Mouse (Mus musculus) heart, embryonic 14.5 days (tissue): ENCODE measurements at regions not wholly inside any gene's neighbourhood (a gene's known extent, or its start where the extent isn't known, plus 50 kb on each side); places are given as distances from the start of the nearest gene placed in this dataset.

Experiments used
- ATAC-seq: fragments of 200-750 bp; cut with Nextera tagmentation; 2 replicates; pipeline ENCODE4 v1.8.0; 2017; ENCODE audit warnings: low read depth, moderate TSS enrichment; ENCODE audit not compliant: insufficient number of reproducible peaks, insufficient read depth, low FRiP score
- H3K27ac ChIP-seq, 2 experiments: fragments of 200-500 bp in 1 of 2; fragments of 300-500 bp in 1 of 2; sonication (generic) in 1 of 2; replicated peaks in 1 of 2; 2 replicates each; pipeline ENCODE4 v1.5.1; 2012 to 2014; ENCODE audit warnings: low read depth in 2 of 2, low read length in 2 of 2, control low read depth in 1 of 2, mild to moderate bottlenecking in 1 of 2, mixed read lengths in 1 of 2; ENCODE audit not compliant: control insufficient read depth in 1 of 2, insufficient read depth in 1 of 2
- H3K27me3 ChIP-seq: fragments of 300-500 bp; sonication (generic); 2 replicates; pipeline ENCODE4 v1.6.1; 2014; ENCODE audit warnings: mild to moderate bottlenecking, low read length, control low read depth; ENCODE audit not compliant: control insufficient read depth, insufficient read depth
- H3K36me3 ChIP-seq: fragments of 300-500 bp; sonication (generic); 2 replicates; pipeline ENCODE4 v1.6.1; 2014; ENCODE audit warnings: mild to moderate bottlenecking, control low read depth, low read length, mixed read lengths; ENCODE audit not compliant: control insufficient read depth, insufficient read depth
- H3K4me1 ChIP-seq, 2 experiments: fragments of 200-500 bp in 1 of 2; fragments of 300-500 bp in 1 of 2; sonication (generic) in 1 of 2; 2 replicates each; pipeline ENCODE4 v1.6.1; 2012 to 2014; ENCODE audit warnings: low read length in 2 of 2, control low read depth in 1 of 2, mixed read lengths in 1 of 2; ENCODE audit not compliant: control insufficient read depth in 2 of 2, insufficient read depth in 2 of 2
- H3K4me2 ChIP-seq: fragments of 300-500 bp; sonication (generic); 2 replicates; pipeline ENCODE4 v1.6.1; 2014; ENCODE audit warnings: mild to moderate bottlenecking, low read length
- H3K4me3 ChIP-seq, 2 experiments: fragments of 200-500 bp in 1 of 2; fragments of 300-500 bp in 1 of 2; sonication (generic) in 1 of 2; 2 replicates each; pipeline ENCODE4 v1.5.1; 2012 to 2014; ENCODE audit warnings: low read length in 2 of 2, mild to moderate bottlenecking in 2 of 2, control low read depth in 1 of 2, low read depth in 1 of 2, moderate library complexity in 1 of 2; ENCODE audit not compliant: control insufficient read depth in 1 of 2, insufficient read depth in 1 of 2
- H3K9ac ChIP-seq: fragments of 300-500 bp; sonication (generic); 2 replicates; pipeline ENCODE4 v1.6.1; 2014; ENCODE audit warnings: mild to moderate bottlenecking, low read length
- H3K9me3 ChIP-seq: fragments of 300-500 bp; sonication (generic); 2 replicates; pipeline ENCODE4 v1.6.1; 2016; ENCODE audit warnings: low read length, control low read depth; ENCODE audit not compliant: control insufficient read depth
- WGBS: fragments of 180-500 bp; shearing (Covaris S2); extraction: QIAGEN DNeasy Blood & Tissue Kit; methylation state at CpG from one replicate; pipeline ENCODE4 v1.1.7; 2014; 5-methylcytosine and 5-hydroxymethylcytosine counted together

GRCm38 (mm10) chr13:72809226-72809625 is 180.6 kb downstream of the Irx2 start:
- H3K4me3 ChIP-seq, result no peak overlapping the region
- H3K27me3 ChIP-seq, result no peaks in the 10 kb centered on the region
- no peaks in the 10 kb centered on the region for H3K9me3 ChIP-seq
- WGBS, result 76% methylated on average over 3 of the region's 3 CpGs
- H3K4me2 ChIP-seq, result no peak overlapping the region
- H3K36me3 ChIP-seq, result no peaks in the 10 kb centered on the region
- H3K9ac ChIP-seq, result no peak overlapping the region
- H3K4me1 ChIP-seq, result no peaks in the 10 kb centered on the region
- no peak overlapping the region for H3K27ac ChIP-seq
- no peak for ATAC-seq

DNA sequence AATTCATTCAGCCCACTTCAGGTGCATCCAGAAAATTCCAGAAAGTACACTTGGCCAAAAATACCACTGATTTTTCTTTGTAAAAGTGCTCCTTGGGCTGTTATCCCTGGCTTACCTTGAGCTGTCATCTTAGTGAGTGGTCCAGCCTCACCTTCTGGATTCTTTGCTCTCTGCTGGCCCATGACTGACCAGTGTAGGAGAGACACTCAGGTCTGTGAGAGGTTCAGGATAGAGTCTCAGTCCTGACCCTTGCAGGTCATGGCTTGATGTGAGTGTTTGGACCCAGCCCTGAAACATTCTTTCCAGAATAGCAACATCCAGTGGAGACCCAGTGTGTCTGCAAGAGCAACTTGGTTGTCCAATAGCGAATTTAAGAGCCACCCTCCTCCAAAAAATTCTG is 182.0 kb downstream of the Irx2 start:
- no peak overlapping the region for H3K9ac ChIP-seq
- H3K4me2 ChIP-seq, result no peak overlapping the region
- no peaks in the 10 kb centered on the region for H3K9me3 ChIP-seq
- ATAC-seq, result no peak
- WGBS, result 60% methylated on average over 1 of the region's 1 CpGs
- no peaks in the 10 kb centered on the region for H3K36me3 ChIP-seq
- H3K27ac ChIP-seq, result no peak overlapping the region
- no peaks in the 10 kb centered on the region for H3K4me1 ChIP-seq
- H3K4me3 ChIP-seq, result no peak overlapping the region
- peaks cover 5% of the 10 kb centered on the region for H3K27me3 ChIP-seq

DNA sequence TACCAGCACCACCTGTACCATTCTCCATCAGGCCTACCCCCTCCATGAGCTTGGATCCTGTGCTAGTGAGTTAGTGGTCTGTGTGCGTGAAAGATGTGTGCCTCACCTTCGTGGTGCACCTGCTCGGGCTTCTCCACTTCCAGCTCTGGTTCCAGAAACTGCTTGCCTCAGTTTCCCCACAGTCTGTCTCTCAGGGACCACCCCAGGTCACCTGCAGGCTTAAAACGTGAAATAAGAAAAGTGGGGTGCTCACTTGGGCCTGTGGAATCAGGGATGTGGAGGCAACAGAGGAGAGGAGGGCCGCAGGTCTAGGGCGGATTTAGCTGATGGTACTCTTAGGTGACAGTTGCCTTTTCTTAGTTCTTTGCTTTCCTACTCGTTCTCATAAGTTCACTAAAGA is 186.0 kb downstream of the Irx2 start:
- H3K4me1 ChIP-seq, result peaks cover 0 to 6% of the 10 kb centered on the region in 2 experiments; a peak in 1 of 4 replicates
- H3K4me3 ChIP-seq, result no peak overlapping the region
- no peak overlapping the region for H3K9ac ChIP-seq
- peaks cover 27% of the 10 kb centered on the region for H3K27me3 ChIP-seq
- no peaks in the 10 kb centered on the region for H3K9me3 ChIP-seq
- no peak overlapping the region for H3K4me2 ChIP-seq
- no peak overlapping the region for H3K27ac ChIP-seq
- H3K36me3 ChIP-seq, result no peaks in the 10 kb centered on the region
- 61% methylated on average over 7 of the region's 7 CpGs for WGBS
- no peak for ATAC-seq

DNA sequence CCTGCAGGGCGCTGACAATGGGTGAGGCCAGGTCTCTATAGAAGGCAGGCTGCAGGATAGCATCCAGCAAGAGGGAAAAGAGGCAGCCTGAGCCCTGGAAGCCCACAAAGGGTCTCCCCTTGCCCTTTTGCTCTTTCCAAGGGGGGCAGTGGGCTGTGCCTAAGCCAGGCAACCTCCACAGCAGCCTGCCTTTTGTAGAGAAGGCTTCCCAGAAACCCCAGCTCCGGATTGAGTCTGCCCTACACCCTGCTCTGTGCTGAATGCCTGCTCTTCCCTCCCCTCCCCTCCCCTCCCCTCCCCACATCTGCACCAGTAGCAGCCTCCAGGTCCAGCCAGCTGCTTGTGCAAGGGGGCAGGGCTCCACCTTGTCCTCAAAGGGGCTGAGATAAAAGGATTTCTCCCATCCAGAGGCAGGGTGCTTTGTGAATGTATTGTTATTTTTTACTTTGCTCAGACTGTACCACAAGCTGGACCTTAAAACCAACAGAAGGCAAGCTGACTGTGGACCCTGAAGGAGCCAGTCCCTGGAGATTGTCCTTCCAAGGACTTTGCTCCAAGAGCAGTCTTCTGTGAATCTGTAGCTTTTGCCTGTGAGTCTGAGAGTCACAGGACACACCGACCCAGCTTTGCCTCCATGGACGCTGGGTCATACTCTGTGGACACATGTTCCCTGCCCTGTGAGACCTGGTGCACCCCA is 186.8 kb downstream of the Irx2 start:
- Histone ChIP-seq H3K4me2 (no peak overlapping the region), H3K27me3 (peaks cover 27% of the 10 kb centered on the region), H3K36me3 (no peaks in the 10 kb centered on the region), H3K4me3 (no peak overlapping the region), H3K4me1 (peaks cover 0 to 6% of the 10 kb centered on the region in 2 experiments; a peak in 1 of 4 replicates), H3K9ac (no peak overlapping the region), H3K9me3 (no peaks in the 10 kb centered on the region), H3K27ac (no peak overlapping the region)
- no peak for ATAC-seq
- WGBS, result 9% methylated on average over 4 of the region's 4 CpGs

DNA sequence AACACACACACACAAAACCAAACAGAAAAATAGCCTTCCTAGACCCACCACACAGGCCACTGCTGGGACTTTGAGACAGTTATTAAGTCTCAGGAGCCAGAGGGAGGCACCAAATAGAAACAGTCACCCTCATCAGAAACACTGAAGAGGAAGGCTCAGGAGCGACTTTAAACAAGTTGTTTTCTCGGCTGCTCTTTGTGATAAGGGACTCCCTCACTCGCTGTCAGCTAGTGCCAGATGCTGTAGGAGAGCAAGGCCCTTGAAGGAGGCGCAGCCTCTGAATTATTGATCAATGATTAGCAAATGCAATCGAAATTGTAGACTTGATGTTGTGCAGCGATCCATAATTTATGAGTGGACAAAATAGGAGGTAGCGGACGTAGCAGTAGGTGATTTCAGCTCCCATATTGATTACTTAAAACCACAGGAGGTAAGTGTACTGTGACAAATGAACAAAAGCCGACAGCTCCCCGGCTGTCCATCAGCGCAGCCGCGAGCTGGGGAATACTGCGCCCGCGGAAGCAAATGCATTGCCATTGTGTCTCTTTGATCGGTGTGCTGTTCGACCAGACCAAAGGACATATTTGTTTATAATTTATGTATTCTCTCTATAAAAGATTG is 187.4 kb downstream of the Irx2 start:
- 8% methylated on average over 18 of the region's 18 CpGs for WGBS
- no peaks in the 10 kb centered on the region for H3K9me3 ChIP-seq
- no peak for ATAC-seq
- peak overlapping the region; percentile 48 for H3K4me2 ChIP-seq
- no peak overlapping the region for H3K27ac ChIP-seq
- no peak overlapping the region for H3K9ac ChIP-seq
- H3K4me3 ChIP-seq, result 0 out of 4 replicates have a peak overlapping the region, but pooled peaks of 1 of the 2 experiments have one; percentile 3
- no peaks in the 10 kb centered on the region for H3K36me3 ChIP-seq
- peaks cover 0 to 6% of the 10 kb centered on the region in 2 experiments; a peak in 1 of 4 replicates for H3K4me1 ChIP-seq
- peaks cover 27% of the 10 kb centered on the region for H3K27me3 ChIP-seq

GRCm38 (mm10) chr13:72816856-72817255 is 188.2 kb downstream of the Irx2 start:
- Histone ChIP-seq H3K36me3 (no peaks in the 10 kb centered on the region), H3K27ac (no peak overlapping the region), H3K4me2 (peak overlapping the region; percentile 48), H3K9me3 (no peaks in the 10 kb centered on the region), H3K9ac (no peak overlapping the region), H3K4me3 (0 out of 4 replicates have a peak overlapping the region, but pooled peaks of 1 of the 2 experiments have one; percentile 3), H3K27me3 (peaks cover 27% of the 10 kb centered on the region), H3K4me1 (peaks cover 0 to 6% of the 10 kb centered on the region in 2 experiments; a peak in 1 of 4 replicates)
- WGBS, result 21% methylated on average over 8 of the region's 8 CpGs
- ATAC-seq, result no peak

DNA sequence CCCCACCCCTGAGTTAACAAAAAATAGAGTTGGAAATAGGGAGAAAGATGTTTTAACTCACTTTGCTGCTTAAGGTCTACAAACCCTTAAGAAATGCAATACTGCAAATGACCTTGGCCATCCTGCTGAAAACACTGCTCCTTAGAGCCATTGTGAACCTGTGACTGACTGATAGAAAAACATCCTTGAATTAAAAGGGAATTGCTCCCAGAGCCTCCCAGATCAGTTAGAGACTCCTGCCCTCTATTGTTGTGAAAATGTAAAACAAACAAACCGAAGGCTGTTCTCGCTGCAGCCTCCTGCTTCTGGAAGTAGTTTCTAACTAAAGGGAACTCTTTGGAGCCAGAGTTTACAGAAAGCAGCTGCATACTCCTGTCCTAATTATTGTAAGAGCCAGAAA is 188.9 kb downstream of the Irx2 start:
- Histone ChIP-seq H3K9ac (no peak overlapping the region), H3K9me3 (no peaks in the 10 kb centered on the region), H3K4me1 (peaks cover 0 to 6% of the 10 kb centered on the region in 2 experiments; a peak in 1 of 4 replicates), H3K36me3 (no peaks in the 10 kb centered on the region), H3K27me3 (peaks cover 27% of the 10 kb centered on the region), H3K27ac (no peak overlapping the region), H3K4me2 (no peak overlapping the region), H3K4me3 (no peak overlapping the region)
- ATAC-seq, result no peak
- 33% methylated on average over 2 of the region's 2 CpGs for WGBS
